Mouse (Mus musculus): Measurements from ENCODE around the gene Sh2d4b. TPM values are rescaled to one million over a fixed set of nuclear protein-coding genes. Genes with fewer than 3 reads are reported as not detected.

Sh2d4b gene
- total RNA-seq, 4 experiments from 2014 or later = 0.53 to 0.80 (median 0.66) TPM

- DNase-seq (ENCODE audit: low spot score) = no peak
Measured at GRCm38 (mm10) chr14:40837397-40837796, 55.7 kb downstream of the Sh2d4b start.

GRCm38 (mm10) chr14:40830505-40830904 lies 62.6 kb downstream of the Sh2d4b start:
- no peak for DNase-seq (ENCODE audit: low spot score)

GRCm38 (mm10) chr14:40830094-40830493 lies 63.0 kb downstream of the Sh2d4b start:
- DNase-seq (ENCODE audit: low spot score) = no peak

- peak; percentile 28 for DNase-seq (ENCODE audit: low spot score)
Measured at GRCm38 (mm10) chr14:40818051-40818450, 75.0 kb downstream of the Sh2d4b start.

- no peak for DNase-seq (ENCODE audit: low spot score)
Measured at GRCm38 (mm10) chr14:40816715-40817114, 76.4 kb downstream of the Sh2d4b start.

GRCm38 (mm10) chr14:40791606-40792005 lies 101.5 kb downstream of the Sh2d4b start:
- peak; percentile 7 for DNase-seq (ENCODE audit: low spot score)

- DNase-seq (ENCODE audit: low spot score) = no peak
Measured at GRCm38 (mm10) chr14:40789110-40789509, 104.0 kb downstream of the Sh2d4b start.

GRCm38 (mm10) chr14:40769097-40770090 lies 123.7 kb downstream of the Sh2d4b start:
- no peak for DNase-seq (ENCODE audit: low spot score)

Other genes starting within 250 kb of the Sh2d4b start
- gene Tspan14, start 73.5 kb upstream of the Sh2d4b start, total RNA-seq (2022) = 10 to 100 TPM in 2 of 4 experiments, 1 to 10 TPM in 2; 9.8 to 18.6 (median 10.8) TPM
- gene Fam213a, start 120.5 kb upstream of the Sh2d4b start, total RNA-seq (2022) = 10 to 100 TPM; 24.7 to 39.2 (median 28.2) TPM
- not detected for gene Dydc2, start 175.9 kb upstream of the Sh2d4b start, total RNA-seq (2022)
- not detected for gene Dydc1, start 179.6 kb upstream of the Sh2d4b start, total RNA-seq (2022)
- under 1 TPM in 2 of 4 experiments, not detected in 2; 0.09 to 0.31 TPM for gene Mat1a, start 211.8 kb upstream of the Sh2d4b start, total RNA-seq (2022)
- under 1 TPM in 1 of 4 experiments, not detected in 3; 0.14 TPM for gene Sftpa1, start 238.5 kb upstream of the Sh2d4b start, total RNA-seq (2022)